Mouse (Mus musculus): Measurements from ENCODE around the gene Coro1b.
"Not testable (repeated sequence)": the region's sequence is repeated elsewhere in the genome, so short reads cannot be mapped to it uniquely, and the experiment has no call there.

The Coro1b gene

DNA sequence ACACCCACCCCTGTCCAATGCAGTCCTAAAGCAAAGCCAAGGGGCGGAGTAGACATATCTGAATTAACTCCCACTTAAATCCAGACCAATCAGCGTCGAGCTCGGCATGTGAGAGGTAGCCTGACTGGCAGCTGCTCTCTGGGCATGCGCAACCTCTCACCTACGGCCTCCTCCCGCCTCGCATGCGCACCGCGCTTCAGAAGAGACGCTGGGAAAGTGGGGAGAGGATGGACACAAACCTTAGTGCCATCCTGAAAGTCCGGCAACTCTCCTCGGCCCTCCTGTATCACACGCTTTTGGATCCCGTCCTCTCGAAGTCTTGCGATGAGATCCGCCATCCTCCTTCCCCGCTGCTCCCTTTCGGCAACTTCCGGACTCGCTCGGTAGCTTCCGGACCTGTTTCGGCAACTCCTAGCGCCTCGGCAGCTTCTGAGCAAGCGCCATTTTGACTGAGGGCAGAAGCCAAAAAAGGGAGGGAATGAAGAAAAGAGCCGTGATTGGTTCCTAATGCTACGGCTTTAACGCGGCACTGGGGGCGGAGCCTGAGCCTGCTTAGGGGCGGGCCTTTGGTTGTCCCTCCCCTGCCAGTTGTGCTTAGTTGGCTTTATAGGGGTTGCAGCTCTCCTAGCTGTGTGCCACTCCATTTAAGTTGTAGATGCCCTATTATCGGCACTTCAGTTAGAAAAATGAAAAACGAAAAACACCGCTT, 27.2 kb upstream of the Coro1b start:
- peak; percentile 99 for DNase-seq

- DNase-seq, result not testable (repeated sequence)
Measured at GRCm38 (mm10) chr19:4121896-4122295, 26.5 kb upstream of the Coro1b start.

GRCm38 (mm10) chr19:4122411-4123370, 25.7 kb upstream of the Coro1b start:
- no peak for DNase-seq

- DNase-seq, result no peak
Measured at GRCm38 (mm10) chr19:4124432-4124831, 24.0 kb upstream of the Coro1b start.

GRCm38 (mm10) chr19:4125268-4125667, 23.2 kb upstream of the Coro1b start:
- not testable (repeated sequence) for DNase-seq

- DNase-seq, result peak; percentile 97
Measured at GRCm38 (mm10) chr19:4125741-4126696, 22.4 kb upstream of the Coro1b start, which contains the start of gene Aip. Gene Aip (minus strand): TSS chr19:4125858.

DNA sequence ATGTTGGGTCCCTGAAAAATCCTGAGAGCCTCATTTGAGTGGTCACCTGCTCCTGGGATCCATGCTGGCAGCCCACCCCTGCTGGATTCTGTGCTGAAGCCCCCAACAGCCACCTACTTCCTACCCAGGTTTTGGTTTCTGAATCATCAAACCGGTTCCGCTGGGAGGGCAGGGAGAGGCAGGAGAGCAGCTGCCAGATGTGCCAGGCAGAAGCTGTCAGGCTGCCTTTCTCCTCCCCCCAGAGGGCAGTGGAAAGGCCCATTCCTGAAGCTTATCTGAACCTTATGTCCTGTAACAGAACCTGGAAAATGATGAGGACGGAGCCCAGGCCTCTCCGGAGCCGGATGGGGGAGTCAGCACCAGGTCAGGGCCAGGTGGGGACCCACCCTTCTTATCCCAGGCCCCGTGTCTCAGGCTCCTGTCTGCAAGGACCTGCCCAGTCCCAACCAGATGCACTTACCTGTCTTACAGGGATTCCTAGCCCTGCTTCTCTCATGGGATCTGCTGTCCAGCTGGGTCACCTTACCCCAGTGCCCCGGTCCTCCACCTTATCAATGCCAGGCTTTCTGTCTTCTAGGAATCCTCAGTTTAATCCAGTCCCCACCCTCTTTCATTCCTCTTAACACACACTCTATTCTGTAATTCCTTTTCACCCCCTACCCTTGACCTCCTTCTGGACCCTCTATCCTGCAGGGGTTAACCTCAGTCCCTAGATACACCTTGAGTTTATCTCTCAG, 21.5 kb upstream of the Coro1b start:
- DNase-seq, result peak; percentile 20

DNA sequence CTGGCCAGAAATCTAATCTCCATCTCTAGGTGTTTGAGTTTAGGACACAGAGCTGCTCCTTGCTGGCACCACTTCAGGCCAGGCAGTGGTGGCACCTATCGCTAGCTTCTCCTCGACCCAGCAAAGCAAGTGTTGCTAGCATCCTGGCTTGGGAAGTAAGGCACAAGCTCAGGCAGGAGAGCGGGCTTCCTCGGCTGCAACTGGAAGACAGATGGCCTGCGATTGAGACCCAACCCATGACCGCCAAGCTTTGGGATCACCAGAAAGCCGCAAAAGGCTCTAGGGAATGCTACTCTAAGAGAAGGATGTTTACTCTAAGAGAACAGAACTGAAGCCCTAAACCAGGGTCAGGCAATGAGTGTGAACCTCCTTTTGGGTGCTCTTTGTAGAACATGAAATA, 19.0 kb upstream of the Coro1b start:
- DNase-seq, result no peak

DNA sequence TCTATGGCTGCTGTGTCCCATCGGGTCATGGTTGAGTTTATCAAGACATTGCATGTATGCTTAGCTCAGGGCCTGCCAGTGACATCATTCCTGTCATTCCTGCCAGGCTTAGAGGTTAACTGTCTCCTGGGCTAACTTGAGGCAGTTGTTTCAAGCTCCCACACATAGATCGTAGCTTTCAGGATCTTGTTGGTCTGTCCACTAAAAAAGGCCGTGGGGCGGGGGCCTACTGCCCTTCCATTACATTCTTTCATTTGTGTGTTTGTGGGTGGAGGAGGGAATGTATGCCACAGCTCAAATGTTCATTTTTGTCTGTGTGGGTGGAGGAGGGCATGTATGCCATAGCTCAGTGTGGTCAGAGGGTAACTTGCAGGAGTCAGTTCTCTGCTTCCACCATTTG, 18.3 kb upstream of the Coro1b start:
- DNase-seq, result no peak

- no peak for DNase-seq
Measured at GRCm38 (mm10) chr19:4131075-4131474, 17.3 kb upstream of the Coro1b start.

- DNase-seq, result no peak
Measured at GRCm38 (mm10) chr19:4131768-4132167, 16.7 kb upstream of the Coro1b start.

GRCm38 (mm10) chr19:4134354-4134753, 14.1 kb upstream of the Coro1b start:
- DNase-seq, result no peak

- DNase-seq, result not testable (repeated sequence)
Measured at GRCm38 (mm10) chr19:4135229-4135962, 13.0 kb upstream of the Coro1b start.

DNA sequence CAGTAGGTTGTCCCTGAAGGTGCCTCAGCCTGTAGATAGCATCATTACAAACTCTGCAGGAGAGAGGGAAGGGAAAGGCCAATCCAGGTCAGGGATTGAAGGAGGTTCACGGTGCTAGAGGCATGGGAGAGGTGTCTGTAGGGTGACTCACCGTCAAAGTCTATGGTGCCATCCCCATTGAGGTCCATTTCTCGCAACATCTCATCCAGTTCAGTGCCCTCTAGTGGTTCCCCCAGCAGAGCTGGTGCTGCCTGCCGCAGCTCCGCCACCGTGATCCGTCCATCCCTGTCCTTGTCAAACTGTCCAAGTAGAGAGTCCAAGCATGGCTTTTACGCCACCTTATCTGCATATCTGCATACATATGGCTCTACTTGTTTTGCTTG, 12.5 kb upstream of the Coro1b start:
- DNase-seq, result not testable (repeated sequence)

GRCm38 (mm10) chr19:4136463-4136862, 12.0 kb upstream of the Coro1b start:
- DNase-seq, result no peak

- DNase-seq, result no peak
Measured at GRCm38 (mm10) chr19:4137913-4138312, 10.5 kb upstream of the Coro1b start.

DNA sequence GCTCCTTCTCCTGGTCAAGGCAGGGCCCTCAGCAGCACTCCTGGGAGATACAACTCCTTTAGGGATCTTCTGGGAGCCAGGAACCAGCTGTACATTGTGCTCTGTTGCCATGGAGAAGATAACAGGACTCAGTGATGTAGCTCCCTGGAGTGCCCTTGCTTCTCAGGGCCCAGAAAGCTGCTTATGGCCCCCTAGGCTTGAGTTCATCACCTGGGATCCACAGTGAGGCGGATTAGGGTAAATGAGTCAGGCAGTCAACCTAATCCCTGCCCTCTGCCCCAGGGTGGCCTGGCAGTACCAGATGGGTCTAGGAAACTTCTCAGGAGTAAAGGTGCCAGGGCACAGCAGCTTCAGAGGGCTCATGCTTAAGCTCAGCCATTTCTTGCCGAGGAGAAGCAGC, 9.0 kb upstream of the Coro1b start, which contains the start of gene Gpr152:
Gene Gpr152, plus strand, starts transcription at position 342 of the 400 bp plus-strand sequence.
- DNase-seq, result no peak

- DNase-seq, result no peak
Measured at GRCm38 (mm10) chr19:4140147-4140546, 8.3 kb upstream of the Coro1b start.

GRCm38 (mm10) chr19:4142416-4143173, 5.8 kb upstream of the Coro1b start:
- DNase-seq, result peak; percentile 51

- no peak for DNase-seq
Measured at GRCm38 (mm10) chr19:4143759-4144268, 4.6 kb upstream of the Coro1b start, which contains the start of gene Cabp4. Gene Cabp4 (minus strand): TSS chr19:4144033.
